Mouse (Mus musculus) cerebellum, adult 18-20 months (tissue): ENCODE results near the gene Alkbh2.

Experiments used
- DNase-seq, 2 experiments: peaks; one replicate each; pipeline ENCODE4 v3.0.0; 2021

Gene Alkbh2

GRCm38 (mm10) chr5:114127374-114128349 lies at the start of gene Alkbh2:
Gene Alkbh2, minus strand, starts transcription at chr5:114128218.
- DNase-seq = peak; percentile 79 to 87

- no peak for DNase-seq
Observed at GRCm38 (mm10) chr5:114176548-114177400, 48.8 kb upstream of the Alkbh2 start.

- peak; percentile 40 to 60 for DNase-seq
Observed at GRCm38 (mm10) chr5:114175596-114176171, 47.7 kb upstream of the Alkbh2 start.

DNA sequence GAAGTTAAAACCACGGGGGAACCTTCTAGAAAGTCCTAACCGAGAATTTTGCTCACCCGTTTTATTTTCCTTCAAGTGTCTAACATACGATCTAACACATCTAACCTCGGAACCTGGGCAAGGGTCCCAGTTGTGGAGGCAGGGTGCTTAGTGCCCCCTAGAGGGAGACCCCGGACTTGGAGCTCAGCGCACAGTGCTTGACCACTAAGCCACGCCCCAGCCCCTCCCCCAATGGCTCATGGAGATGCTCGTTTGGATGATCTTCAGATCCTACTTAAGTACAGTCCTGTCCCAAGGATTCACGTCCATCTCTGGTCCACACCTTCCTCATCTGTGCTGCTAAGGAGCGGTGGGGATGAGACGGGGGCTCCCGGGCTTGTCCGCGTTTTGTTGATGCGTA lies 46.6 kb upstream of the Alkbh2 start:
- DNase-seq = no peak

- no peak for DNase-seq
Observed at GRCm38 (mm10) chr5:114173877-114174581, 46.0 kb upstream of the Alkbh2 start.

DNA sequence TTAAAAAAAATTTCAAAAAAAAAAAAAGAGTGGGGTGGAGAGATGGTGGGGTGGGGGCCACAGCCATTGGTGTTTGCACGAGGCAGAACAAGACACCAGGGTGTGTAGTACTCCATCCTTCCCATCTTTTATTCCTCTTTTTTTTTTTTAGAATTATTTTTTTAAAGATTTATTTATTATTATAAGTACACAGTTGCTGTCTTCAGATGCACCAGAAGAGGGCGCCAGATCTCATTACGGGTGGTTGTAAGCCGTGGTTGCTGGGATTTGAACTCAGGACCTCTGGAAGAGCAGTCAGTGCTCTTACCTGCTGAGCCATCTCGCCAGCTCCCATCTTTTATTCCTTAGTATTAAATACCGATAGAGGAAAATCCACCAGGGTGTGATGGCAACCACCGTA lies 45.4 kb upstream of the Alkbh2 start:
- no peak for DNase-seq

DNA sequence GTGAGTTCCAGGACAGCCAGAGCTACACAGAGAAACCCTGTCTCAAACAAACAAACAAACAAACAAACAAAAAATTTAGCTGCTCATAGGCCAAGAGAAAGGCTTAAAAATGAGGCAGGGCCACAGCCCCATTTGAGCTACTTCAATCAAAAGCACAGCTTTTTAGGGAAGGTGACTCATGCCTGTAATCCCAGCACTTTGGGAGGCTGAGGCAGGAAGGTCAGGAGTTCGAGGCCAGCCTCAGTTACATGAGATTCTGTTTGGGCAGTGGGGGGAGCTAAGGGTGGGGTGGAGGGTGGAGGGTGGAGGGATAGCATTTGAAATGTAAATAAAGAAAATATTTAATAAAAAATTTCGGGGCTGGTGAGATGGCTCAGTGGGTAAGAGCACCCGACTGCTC lies 44.9 kb upstream of the Alkbh2 start:
- DNase-seq = no peak

GRCm38 (mm10) chr5:114170345-114170744 lies 42.3 kb upstream of the Alkbh2 start:
- no peak for DNase-seq

DNA sequence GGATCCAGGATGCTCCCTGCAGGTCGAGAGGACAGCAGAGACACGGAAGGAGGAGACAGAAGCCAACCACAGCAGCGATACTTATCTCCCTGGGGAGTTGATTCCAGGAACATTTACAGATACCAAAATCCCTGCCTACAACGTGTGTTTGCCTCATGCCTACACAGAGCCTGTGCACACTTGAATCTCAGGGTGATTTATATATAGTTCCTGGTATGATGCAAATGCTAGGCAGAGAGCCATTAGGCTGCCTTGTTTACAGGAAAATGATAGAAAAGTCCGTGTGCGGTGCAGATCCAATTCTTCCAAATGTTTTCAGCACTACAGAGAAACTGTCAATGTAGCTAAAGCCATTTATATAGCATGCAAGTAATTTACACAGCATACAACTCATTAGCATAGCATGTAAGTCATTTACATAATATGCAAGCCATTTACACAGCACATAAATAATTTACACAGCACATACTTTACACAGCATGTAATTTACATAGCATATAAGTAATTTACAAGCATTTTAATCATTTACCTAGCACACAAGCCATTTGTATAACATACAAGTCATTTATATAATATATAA lies 35.2 kb upstream of the Alkbh2 start:
- no peak for DNase-seq

DNA sequence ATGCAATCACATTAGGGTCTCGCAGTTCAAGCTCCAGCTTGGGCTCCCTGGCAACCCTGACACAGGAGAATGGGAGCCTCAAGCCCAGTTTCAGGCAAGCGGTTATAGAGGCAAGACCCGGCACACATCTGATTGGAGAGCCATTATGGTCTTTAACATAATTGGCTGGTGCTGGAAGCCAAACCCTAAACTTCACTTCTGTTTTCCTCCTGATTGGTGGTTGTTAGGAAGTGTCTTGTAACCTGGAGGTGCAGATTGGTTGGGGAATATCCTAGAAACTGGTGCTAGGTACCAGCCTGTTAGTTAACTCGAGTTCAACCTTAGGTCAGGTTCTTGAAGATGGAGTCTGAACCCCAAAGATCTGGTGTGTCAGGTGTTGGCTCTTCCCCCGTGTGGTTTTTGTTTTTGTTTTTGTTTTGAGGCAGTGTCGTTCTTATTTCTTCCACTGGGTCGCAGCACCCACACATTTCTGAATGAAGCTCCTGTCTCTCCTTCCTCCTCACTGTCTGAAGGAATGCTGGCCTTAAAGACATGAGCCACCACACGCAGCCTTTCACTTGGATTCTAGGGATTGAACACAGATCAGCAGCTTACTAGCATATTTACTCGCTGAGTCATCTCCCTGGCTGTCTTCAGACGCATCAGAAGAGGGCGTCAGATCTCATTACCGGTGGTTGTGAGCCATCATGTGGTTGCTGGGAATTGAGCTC lies 34.2 kb upstream of the Alkbh2 start:
- no peak for DNase-seq

DNA sequence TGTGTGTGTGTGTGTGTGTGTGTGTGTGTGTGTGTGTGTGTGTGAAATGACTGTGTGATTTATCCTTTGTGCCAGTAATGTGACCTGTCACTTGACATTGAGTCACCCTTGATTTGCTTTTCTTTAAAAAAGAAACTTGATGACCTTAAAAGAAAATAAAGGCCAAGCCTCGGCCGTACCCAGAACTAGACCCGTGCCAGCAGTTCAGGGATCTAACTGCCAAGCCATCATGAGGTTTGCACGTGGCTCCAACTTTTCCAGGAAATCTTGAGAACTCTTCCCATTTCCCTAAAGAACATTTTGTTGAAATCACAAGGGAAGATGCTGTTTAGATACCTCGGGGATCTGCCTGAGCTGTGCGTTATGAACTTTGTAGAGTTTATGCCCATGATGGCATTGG lies 33.4 kb upstream of the Alkbh2 start:
- DNase-seq = no peak

DNA sequence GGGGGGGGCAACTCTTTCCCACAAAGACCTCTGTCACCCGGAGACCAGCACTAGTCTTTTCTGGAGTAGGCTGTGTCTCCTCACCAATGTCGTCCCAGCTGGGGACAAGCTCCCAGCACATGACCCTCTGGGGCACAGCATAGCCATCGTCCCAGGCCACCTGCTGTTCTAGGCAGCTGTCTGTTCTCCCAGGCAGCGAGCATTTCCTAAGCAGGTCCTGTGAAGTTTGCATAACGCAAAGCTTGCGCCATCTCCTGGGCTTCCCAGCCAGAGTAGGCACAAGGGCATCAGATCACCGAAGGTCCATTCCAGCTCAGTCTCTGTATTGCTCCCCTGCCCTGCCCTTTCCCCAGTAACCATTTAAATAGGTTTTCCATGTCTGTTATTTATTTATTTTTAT lies 29.2 kb upstream of the Alkbh2 start:
- no peak for DNase-seq

DNA sequence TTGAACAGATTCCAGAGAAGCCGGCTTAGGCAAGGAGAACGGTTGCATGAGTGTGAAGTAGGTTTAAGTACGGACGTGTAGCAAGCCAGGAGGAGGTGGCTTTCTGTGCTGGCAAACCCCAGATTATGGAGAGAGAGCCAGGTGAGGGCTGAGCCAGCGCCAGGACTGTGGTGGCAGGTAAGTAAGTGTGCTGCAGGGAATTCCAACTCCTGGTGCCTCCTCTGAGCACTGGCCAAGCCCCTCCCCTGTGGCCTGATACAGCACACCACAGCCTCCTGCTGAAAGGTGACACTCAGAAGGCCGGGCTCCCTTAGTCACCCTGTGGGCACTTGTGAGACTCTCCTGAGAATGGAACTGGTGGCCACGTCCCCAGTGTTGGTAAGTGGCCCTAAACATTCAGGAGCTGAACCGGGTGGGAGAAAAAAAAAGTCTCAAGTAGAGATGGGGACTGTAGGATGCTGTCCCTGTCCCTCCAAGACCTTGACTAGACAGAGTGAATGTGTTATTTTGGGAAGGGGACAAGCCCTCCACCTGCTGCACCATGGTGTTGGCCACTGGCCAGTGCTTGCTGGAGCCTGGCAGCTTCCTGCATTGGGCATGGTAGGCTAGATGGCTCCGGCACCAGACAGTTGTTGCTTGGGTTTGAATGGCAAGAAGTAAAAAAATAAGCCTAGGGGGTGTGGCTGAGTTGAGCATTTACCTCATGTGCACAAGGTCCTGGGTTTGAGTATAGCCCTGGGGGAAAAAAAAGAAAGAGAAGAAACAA lies 27.3 kb upstream of the Alkbh2 start:
- DNase-seq = no peak

GRCm38 (mm10) chr5:114154765-114155164 lies 26.7 kb upstream of the Alkbh2 start:
- DNase-seq = no peak

DNA sequence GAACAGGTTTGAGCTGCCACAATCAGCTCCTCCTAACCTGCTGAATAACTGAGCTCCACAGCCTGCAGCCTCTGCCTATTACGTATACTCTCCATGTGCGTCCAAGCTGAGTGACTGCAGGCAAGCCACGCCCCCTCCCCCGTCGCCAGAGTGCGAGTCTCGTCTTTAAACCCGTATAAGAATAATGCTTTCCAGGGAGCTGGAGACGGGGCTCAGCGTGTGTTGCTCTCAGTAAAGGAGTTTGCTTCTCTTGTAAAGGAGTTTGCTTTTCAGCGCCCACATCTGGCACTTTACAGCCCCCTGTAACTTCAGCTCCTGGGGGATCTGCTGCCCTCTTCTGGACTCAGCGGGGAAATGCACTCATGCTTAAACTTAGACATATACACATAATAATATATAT lies 25.5 kb upstream of the Alkbh2 start:
- no peak for DNase-seq

- DNase-seq = no peak
Observed at GRCm38 (mm10) chr5:114152359-114153092, 24.5 kb upstream of the Alkbh2 start.

DNA sequence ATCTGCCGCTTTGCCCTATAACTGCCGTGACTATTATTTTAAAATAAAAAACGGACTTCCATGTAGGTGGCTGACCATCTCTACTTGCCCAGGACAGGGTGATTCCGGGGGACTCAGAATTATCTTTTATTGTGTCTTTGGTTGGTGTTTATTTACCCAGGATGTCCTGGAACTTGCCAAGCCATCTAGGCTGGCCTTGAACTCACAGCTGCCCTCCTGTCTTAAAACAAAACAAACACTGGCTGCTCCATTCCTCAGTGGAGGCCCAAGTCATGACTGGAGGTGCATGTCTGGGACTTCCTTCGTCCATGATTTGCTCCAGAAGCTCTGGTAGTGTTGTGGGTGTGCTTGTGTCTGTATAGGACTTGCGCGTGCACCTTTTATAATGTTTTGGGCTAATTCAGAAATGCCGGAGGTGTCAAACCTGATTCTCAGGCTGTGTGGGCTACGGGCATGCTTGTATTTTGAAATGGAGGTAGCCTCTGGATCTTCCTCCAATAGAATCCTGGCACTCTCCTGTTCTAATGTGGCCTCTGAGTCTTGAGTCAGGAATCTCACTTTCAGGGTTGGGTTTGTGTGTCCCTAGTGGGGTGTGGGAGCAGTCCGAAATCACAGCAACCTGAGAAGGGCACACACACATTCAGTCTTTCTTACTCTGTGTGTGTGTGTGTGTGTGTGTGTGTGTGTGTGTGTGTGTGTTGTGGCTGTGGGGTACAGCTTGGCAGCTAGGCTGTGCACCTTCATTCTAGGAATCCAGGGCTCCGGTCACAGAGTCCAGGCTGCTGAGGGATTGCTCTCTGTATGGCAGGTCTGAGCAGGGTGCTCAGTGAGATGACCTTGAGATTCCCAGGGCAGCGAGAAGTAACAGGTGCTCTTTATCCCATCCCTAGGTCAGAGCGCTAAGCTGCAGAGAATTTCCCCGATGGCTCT lies 19.3 kb upstream of the Alkbh2 start:
- DNase-seq = no peak

DNA sequence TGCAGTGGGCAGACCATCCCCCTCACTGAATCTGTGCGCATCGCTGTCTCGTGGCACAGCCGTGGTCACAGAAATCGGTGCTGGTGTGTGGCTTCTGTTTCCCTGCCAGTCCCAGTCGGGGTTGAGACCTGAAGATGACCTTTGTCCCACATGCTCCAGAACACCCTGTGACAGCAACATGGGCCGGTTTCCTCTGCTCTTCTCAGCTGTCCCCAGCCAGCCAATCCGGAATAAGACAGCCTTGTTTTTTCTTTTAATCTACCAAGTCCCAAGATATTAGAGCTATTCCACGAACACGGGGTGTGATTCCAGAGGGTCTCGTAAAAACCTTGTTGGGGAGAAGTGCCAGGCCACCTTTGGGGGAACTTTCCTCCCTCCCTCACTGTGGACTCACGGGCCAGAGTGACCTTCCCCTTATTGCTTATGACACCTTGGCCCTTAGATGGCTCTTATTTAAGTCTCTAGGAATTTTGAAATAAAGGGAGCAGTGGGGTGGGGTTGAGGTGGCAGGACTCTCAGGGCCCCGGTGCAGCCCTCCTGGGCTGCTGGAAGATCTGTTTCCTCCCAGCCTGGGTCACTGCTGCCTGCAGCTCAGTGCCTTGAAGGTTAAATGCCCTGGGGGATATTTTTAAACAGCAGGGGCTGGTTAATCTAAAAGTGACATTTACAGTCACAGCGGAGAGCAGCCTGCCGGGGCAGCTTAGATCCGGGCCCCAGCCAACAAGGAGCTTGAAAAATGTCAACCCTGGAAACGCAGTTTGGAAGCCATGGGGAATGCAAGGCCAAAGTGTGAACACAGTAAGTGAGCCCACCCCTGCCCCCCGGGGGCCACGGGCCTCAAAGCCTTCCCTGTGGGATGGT lies 18.2 kb upstream of the Alkbh2 start, which contains the start of gene Acacb:
TSS of gene Acacb (plus strand) at position 508 of the 861 bp plus-strand sequence.
- DNase-seq = no peak
